Mouse (Mus musculus): ENCODE measurements around the gene Olfr223.
"Not testable (repeated sequence)": the region's sequence is repeated elsewhere in the genome, so short reads cannot be mapped to it uniquely, and the experiment has no call there.

Olfr223 gene

DNA sequence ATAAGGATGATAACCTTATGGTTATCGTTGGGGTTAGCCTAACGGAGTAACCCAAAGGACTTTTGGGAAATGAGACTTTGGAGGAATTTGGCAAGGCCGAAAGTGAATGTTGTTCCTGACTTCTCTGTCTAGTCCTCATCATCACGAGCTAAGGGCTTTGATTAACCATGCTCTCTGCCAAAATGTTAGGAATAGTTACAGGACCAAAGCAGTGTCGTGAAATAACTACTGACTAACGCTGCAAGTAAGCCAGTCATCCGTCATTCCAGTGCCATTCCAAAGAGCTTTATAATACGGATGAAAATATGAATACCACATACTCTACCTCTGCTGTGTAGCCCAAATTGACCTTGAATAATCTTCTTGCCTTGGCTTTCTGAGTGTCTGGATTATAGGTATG is 3.9 kb upstream of the Olfr223 start:
- DNase-seq (ENCODE audit: low spot score in 2 of 2) = no peak

DNA sequence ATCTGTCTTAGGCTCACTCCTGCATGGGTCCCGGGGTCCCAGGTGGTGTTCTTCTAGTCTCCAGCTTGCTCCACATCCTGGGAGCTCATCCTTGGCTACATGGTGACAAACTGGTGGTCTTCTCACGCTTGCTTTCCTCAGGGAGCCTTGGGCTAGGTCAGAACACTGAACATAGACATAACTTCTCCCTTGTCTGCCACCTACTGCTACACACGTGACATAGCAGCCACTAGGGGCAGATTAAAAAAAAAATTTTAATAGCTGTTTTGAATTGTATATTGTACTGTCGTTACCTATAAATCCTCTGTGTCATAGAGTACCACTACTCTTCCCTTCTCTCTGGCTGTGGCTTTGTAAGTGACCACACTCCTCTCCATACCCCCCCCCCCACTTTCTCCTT is 3.0 kb upstream of the Olfr223 start:
- DNase-seq (ENCODE audit: low spot score in 2 of 2) = no peak

DNA sequence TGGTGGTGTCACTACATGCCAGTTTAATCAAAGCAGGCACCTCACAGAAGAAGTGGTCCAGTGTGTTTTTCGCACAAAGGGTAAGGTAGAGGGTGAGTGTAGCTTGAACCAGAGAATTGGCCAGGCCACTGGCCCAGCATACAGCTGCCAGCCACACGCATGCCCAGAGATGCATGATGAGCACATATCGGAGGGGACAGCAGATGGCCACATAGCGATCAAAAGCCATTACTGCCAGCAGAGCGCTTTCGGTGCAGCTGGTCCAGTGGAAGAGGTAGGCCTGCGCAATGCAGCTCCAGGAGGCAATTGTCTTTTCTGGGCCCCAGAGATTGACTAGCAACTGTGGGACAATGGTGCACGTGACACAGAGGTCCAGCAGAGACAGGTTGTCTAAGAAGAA is 3.6 kb downstream of the Olfr223 start:
- DNase-seq (ENCODE audit: low spot score in 2 of 2) = no peak

DNA sequence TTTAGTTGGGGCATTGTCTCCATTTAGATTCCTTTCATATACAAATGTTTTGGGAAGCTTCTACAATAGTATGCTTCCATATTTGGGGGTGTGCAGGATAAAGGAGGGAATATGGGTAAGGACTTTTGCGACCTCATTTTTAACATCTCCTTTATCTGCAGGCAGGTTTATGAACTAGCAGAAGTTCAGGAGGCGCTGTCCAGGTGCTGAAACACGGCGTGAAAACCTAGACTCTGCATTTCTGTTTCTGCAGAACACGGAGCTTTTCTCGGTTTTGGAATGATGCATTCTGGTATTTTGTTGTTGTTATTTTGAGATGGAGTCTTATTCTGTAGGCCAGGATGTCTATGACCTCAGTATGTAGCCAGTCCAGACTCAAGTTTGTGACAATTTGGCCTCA is 8.6 kb downstream of the Olfr223 start:
- DNase-seq (ENCODE audit: low spot score in 2 of 2) = no peak

DNA sequence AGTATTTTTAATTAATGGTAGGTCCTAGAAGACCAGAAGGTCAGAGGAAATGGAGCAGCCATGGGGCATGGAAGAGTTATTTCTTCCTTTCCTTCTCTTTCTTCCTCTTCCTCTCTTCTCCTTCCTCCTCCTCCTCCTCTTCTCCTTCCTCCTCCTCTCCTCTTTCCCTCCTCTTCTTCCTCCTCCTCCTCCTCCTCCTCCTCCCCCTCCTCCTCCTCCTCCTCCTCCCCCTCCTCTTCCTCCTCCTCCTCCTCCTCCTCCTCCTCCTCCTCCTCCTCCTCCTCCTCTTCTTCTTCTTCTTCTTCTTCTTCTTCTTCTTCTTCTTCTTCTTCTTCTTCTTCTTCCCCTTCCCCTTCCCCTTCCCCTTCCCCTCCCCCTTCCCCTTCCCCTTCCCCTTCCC is 17.0 kb downstream of the Olfr223 start, which contains the start of gene Olfr222:
Gene Olfr222 (minus strand): TSS at position 101 of the 400 bp plus-strand sequence.
- DNase-seq (ENCODE audit: low spot score in 2 of 2) = not testable (repeated sequence)

DNA sequence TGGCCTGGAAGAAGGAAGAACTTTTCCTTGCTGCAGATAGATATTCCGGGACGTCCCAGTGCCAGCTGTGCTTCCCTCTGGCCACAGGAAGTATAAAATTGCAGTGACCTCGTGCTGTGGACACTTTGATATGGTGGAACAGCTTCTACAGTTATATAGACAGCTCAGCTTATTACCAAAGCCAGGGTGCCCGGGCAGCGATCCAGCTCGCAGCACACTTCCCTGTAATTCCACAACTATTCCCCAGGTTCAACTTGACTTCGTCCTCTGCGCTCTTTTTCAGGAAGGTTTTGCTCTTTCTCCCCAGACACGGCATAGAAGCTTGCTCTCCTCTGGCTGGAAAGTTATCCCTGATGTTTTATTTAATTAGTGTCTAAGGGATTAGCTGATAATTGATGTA is 17.4 kb downstream of the Olfr223 start:
- DNase-seq (ENCODE audit: low spot score in 2 of 2) = no peak

DNA sequence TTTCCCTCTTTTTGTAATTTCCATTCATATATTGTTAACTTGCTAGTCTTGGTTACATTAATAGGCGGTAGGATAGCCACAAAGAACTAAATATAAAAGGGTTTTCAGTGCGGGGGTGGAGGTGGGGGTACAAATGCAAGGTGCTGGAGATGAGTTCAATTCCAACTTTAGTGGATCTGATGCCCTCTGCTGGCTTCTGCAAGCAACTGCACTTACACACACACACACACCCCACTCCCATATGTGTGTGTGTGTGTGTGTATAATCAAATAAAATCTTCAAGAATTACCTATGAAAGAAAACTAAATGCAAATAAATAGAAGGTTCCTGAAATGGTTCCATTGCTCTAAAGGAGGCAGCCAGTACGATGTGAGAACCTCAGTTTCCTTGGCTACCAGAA is 23.8 kb downstream of the Olfr223 start:
- no peak for DNase-seq (ENCODE audit: low spot score in 2 of 2)

DNA sequence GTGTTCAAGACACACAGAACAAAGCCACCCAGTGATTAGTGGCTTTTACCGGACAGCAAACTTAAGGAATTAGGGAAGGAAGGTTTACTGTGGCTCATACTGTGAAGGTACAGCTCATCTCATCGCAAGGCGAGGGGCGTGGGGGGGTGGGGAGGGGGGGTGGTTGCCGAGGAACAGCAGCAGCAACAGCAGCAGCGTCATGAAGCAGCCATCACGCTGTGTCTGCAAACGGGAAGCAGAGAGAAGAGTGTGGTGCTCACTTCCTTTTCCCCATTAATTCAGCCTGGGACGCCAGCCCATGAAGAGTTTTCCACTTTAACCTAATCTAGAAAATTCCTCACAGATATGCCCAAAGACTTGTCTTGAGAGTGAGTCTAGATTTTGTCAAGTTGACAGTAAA is 30.3 kb downstream of the Olfr223 start:
- no peak for DNase-seq (ENCODE audit: low spot score in 2 of 2)

DNA sequence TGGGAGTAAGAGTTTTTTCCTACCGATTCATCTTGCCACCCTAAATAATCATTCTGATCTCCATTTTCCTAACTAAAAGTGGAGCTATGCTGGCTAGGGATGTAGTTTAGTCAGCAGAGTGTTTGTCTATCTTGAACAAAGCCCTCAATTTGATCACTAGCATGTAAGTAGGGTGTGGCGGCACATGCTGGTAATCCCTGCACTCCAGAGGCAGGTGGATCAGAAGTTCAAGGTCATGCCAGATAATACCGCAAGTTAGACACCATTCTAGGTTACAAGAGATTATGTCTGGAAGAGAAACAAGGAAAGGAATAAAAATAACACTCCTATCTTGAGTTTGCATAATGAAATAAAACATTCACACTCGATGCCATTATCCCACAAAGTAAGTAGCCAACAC is 30.8 kb downstream of the Olfr223 start:
- no peak for DNase-seq (ENCODE audit: low spot score in 2 of 2)

DNA sequence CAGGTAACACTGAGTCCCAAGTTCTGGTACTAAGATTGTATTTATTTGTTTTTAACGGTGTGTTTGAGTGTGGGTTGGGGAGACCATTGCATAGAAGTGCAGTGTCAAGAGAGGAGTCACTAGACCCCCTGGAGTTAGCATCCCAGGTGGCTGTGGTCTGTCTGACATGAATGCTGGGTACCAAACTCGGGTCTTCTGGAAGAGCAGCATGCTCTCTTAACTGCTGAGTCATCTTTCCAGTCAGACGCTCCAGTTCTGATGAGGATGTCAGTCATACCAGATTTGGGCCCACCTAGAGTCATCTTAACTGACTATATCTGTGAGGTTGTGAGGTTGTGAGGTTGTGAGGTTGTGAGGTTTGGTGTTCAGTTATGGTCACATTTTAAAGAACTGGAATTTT is 32.2 kb downstream of the Olfr223 start:
- no peak for DNase-seq (ENCODE audit: low spot score in 2 of 2)

DNA sequence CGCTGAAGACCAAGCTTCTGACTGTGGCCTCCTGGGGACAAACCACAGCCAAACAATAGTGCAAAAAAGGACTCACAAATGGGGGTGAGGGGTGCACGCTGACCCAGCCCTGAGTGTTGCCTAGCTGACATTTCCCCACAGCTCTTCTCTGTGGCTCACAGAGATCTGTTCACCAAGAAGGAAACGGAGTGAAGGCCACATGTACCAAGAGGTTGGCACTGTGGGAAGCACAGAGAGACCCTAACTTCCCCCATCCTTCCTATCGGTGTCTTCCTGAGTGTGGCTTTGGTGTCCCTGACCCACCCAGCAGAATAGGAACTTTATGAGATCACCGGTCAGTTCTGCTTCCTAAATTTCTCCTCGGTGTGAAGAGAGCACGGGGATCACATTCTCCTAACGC is 38.6 kb downstream of the Olfr223 start:
- no peak for DNase-seq (ENCODE audit: low spot score in 2 of 2)

DNA sequence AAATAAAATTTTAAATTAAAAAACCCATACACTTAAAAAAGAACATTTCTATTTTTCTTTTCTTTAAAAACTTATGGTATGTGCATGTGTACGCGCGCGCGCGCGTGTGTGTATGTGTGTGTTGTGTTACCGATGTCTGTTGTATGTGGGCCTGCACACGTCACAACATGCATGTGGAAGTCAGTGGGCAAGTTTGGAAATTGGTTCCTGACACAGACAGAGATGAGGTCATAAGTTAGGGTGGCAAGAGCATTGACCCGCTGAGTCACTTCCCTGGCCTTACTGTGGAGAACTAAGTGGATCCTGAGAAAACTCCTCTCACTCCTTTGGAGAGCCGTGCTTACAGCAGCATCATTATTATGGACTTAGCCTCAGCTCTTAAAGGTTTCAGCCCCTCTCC is 39.0 kb downstream of the Olfr223 start:
- DNase-seq (ENCODE audit: low spot score in 2 of 2) = no peak

DNA sequence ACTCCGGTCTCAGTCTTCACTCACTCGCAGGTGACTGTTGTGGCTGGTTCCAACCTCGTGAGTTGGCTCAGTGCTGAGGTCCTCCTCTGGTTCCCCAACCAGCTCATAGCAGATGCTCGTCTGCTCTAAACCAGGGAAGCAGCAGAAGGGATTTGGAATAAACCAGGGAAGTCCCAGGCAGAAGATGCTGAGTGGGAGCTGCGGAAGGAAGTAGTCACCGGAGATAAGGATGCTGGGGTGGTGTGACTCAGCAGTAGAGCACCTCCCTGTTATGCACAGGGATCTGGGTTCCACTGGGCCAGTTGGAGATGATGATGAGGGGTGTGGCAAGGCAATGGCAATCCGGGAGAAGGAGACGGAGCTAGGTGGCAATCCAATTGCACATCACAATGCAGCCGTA is 49.1 kb downstream of the Olfr223 start:
- no peak for DNase-seq (ENCODE audit: low spot score in 2 of 2)

DNA sequence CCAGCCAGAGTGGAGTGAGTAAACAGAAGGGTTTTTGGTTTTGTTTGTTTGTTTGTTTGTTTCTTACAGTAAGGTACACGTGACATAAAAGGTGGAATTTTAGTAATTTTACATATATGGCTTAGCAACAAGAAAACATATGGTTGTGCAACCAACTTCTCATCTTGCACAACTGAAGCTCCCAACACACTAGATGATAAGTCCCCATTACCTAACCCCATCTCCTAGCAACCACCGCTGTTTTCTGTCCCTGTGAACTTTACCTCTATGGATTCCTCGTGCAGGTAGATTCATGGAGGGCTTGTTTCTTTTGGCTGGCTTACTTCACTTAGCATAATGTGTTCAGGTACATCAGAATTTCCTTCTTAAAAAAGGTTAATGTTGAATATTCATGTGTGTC is 49.7 kb downstream of the Olfr223 start:
- no peak for DNase-seq (ENCODE audit: low spot score in 2 of 2)

DNA sequence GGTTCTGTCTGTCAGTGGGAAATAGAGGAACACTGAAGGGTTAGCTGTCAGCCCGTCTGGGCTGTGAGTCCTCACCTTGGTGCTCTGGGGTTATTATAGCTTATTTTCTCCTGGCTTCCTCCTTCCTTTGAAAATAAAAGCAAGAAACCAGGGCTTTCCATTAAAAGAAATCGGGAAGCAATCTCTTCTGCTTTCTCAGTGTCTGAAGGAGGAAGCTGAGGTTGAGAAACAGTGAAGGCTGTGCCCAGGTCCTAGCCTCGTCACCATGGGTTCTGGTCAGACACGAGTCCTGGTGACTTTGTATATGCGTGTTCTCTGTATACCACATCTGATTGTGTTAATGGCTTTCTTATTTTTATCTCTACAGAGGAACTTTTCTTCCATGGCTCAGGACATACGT is 50.6 kb downstream of the Olfr223 start:
- DNase-seq (ENCODE audit: low spot score in 2 of 2) = no peak

DNA sequence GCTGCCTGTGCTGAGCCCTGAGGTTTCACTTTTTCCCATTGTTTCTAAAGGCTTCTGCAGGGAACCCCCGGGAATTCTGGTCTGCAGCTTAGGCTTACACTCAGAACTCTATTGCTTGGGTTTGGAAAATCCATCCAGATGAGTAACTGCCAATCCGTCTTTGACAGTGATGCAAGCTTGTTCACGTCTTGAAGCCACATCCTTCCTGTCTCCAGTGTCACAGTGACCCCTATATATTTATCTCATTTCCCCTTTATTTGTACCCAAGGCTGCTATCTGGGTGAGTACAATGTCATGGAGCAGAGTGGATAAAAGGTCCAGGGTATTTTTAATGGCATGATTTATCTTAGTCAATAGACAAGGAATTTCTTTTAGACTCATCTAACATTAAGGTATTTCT is 51.8 kb downstream of the Olfr223 start, which contains the start of gene Nlrp3:
Gene Nlrp3 (plus strand): TSS at position 245 of the 400 bp plus-strand sequence.
- no peak for DNase-seq (ENCODE audit: low spot score in 2 of 2)

DNA sequence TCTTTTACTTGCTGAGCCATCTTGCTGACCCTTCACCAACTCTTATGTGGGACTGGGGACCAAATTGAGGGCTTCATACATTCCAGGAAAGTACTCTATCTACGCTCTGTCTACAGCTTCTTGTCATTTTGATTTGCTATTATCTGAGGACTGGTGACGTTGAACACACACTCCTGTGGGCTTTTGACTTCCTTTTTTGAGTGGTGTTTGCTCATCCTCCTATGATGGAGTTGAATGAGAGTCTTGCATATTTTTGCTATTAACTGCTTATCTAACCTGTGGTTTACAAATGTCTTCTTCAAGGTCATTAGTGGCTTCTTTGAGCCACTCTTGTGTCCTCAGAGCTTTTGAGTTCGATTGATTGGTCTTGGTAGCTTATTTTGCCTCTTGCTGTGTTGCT is 53.0 kb downstream of the Olfr223 start:
- DNase-seq (ENCODE audit: low spot score in 2 of 2) = no peak
